Mouse (Mus musculus): Measurements from ENCODE around the gene Myo1h.
A peak's percentile ranks its signal among the peaks of the same experiment; 100 is the strongest.

Gene Myo1h

DNA sequence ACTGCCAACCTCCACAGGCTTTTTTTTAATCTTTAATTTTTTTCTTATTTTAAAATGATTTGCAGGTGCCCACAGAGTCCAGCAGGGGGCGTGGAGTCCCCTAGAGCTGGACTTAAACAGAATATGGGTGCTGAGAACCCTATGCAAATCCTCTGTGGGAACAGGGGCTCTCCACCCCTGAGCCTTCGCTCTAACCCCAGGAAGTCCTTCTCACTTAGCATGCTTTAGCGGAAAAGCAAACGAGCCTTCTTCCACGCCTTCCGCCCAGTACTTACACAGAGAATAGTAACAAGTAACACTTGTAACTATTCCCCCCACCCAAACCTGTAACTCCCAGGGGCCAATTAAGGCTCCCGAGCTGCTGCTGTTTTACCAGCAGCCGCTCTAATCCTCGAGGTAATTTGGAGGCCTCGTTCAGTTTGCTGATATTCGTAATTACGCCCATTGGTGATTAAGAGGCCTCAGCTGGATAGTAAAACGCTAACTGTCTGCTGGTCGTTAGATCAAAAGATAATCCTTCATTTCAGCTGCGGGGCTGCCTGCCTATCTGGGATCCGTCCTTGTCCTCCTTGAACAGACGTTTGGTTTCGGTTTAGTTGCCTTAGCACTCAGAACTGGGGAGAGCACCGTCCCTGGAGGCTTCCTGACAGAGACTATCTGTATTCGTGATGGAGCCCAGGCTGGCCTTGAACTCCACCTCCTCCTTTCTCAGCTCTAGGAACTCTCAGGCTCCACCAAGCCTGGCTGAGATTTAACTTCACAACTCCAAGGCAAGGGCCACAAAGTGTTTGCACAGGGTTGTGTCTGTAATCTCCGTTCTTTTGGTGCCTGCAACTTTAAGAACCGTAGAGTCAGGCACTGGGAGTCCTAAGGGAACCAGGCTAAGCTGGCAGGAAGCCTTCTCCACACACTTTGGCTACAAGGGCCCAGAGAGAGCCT lies 8.0 kb downstream of the Myo1h start:
- no peak for DNase-seq (ENCODE audit: low spot score in 2 of 2)

GRCm38 (mm10) chr5:114298212-114298894 lies 9.4 kb downstream of the Myo1h start:
- DNase-seq (ENCODE audit: low spot score in 2 of 2), result no peak

GRCm38 (mm10) chr5:114299156-114299855 lies 10.3 kb downstream of the Myo1h start:
- DNase-seq (ENCODE audit: low spot score in 2 of 2), result no peak

DNA sequence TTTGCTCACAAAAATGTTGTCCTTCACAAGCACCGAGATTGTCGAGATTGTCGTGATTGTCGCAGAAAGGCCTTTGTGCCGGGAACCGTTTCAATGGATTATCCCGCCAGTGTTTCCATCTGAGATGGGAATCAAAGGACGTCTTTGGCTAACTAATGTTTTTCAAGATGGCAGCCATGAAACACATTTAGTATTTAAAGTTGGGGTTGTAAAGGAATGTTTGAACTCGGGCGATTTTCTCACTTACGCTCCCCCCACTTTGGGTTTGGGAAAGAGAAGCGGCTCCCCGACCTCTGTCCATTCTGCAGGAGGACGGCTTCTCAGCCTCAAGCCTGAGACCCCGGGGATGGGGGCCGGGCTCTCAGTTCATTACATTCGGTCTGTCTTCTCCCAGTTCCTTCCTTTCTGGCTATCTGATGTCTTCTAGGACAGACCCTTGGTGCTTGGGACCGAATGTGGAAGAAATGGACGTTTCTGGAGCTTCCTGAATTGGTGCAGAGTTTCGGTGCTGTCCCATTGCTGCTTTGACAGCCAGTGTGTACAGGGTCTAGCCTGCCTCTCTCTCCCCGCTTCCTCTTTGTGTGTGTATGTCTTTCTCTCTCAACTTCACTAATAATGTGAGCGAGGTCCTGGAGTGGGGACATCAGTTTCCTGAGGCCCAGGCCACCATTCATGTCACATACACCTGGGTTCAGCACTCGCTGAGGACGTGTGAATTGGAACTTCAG lies 11.1 kb downstream of the Myo1h start:
- no peak for DNase-seq (ENCODE audit: low spot score in 2 of 2)

DNA sequence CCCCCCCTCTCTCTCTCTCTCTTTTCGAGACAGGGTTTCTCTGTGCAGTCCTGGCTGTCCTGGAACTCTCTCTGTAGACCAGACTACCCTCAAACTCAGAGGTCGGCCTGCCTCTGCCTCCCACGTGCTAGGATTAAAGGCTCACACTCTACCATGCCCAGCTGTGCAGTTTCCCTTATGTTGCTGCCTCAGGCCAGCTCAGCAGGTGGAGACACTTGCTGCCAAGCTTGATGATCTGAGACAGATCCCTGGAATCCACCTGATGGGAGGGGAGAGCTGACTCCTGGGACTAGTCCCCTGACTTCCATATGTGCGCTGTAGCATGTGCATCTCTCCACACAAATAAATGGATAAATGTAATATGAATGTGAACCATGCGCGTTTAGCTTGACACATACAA lies 14.2 kb downstream of the Myo1h start:
- DNase-seq (ENCODE audit: low spot score in 2 of 2), result no peak

GRCm38 (mm10) chr5:114306496-114306895 lies 17.5 kb downstream of the Myo1h start:
- no peak for DNase-seq (ENCODE audit: low spot score in 2 of 2)

DNA sequence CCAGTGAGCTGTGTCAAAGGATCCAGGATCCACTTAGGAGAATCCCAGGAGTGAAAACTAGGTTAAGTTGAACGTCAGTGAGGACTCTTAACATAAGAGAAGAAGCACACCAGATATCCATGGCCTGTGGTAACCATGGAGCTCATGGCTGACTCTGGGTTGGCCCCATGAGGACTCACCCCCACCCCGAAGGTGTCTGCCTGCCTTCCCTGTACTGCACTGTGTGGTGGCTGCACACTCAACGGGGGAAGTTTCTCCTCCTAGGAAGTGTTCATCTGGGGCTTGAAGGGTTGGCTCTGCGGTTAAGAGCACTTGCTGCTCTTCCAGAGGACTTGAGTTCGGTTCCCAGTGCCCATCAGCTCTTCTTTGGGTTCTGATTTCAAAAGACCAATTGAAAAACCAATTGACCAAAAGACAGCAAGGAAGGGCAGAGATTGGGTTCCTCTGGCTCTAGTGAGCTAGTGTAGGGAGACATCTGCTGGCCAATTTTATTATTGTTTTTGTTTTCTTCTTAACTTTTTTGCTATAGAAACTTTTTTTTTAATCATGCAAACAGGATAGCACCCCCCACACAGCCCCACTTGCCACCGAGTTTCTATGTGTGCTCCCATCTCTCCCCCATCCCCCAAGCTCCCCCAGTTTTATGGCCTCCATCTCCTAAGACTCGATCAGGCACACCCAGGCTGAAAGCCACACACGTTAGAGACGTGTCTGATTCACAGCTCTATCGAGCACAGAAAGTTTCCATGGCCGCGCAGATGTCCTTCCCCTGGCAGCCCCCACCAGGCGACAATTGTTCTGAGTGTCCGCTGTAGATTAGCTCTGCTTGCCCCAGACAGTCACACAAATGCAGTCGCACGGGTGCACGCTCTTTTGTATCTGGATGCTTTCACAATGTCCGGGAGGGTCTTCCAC lies 20.1 kb downstream of the Myo1h start:
- DNase-seq (ENCODE audit: low spot score in 2 of 2), result no peak

GRCm38 (mm10) chr5:114309680-114310036 lies 20.7 kb downstream of the Myo1h start:
- no peak for DNase-seq (ENCODE audit: low spot score in 2 of 2)

GRCm38 (mm10) chr5:114323105-114323790 lies 34.3 kb downstream of the Myo1h start:
- no peak for DNase-seq (ENCODE audit: low spot score in 2 of 2)

DNA sequence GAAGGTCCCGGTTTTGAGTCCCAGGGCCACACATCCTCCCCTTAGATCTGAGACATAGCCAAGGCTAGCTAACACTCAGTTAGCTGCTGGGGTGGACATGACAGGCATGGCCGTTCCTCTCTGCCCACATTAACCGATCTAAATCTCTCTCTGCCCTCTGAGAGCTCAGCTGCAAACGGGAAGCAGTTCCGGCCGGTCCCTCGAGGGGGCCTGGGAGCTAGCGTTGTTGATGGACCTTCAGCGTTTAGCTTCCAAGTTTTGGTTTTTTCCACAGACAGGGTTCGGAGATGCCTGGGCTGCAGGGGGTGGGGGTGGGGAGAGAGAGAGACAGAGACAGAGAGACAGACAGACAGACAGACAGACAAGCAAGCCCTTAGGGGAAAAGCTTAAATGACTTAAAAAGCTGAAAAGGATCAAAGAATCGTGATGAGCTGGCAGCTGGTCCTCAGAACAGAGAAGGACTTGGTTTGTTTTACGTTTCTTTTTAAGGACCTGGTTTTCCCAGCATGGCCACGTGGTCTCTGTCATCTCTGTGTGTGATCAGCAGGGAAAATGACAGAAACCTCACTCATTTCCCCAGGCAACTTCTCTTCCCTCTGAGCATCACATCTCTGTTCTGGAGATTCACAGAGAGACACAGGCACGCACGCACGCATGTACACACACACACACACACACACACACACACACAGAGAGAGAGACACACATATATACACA lies 35.0 kb downstream of the Myo1h start:
- DNase-seq (ENCODE audit: low spot score in 2 of 2), result no peak

DNA sequence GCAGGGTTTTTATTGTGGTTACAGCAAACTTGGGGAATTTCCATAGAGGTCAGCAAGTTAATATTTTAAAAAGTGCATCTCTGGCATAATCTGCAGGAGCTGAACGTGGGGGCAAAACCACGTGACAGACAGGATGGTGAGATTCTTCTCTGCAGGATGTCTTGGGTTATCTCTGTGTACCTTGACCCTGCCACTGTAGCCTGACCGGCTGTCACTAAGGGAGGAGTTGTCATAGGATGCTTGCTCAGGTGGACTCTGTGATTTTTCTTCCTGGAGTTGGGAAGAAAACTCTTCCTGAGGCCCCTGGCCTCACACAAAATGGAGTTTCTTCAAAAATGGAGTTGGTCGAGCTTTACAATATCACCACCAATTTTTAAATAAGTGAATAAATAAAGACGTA lies 54.0 kb downstream of the Myo1h start:
- no peak for DNase-seq (ENCODE audit: low spot score in 2 of 2)

- no peak for DNase-seq (ENCODE audit: low spot score in 2 of 2)
These were observed 54.6 kb downstream of the Myo1h start for GRCm38 (mm10) chr5:114343612-114344011.

DNA sequence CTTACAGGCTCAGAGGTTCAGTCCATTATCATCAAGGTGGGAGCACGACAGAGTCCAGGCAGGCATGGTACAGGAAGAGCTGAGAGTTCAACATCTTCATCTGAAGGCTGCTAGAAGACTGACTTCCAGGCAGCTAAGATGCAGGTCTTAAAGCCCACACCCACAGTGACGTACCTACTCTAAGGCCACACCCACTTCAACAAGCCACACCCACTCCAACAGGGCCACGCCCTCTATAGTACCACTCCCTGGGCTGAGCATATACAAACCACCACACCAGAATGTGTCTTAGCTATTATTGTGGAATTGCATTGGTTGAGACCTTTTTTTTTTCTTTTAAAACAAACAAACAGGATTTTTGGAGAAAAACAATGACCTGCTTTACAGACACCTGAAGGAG lies 56.6 kb downstream of the Myo1h start:
- DNase-seq (ENCODE audit: low spot score in 2 of 2), result no peak

- no peak for DNase-seq (ENCODE audit: low spot score in 2 of 2)
These were observed 58.0 kb downstream of the Myo1h start for GRCm38 (mm10) chr5:114347005-114347404.

DNA sequence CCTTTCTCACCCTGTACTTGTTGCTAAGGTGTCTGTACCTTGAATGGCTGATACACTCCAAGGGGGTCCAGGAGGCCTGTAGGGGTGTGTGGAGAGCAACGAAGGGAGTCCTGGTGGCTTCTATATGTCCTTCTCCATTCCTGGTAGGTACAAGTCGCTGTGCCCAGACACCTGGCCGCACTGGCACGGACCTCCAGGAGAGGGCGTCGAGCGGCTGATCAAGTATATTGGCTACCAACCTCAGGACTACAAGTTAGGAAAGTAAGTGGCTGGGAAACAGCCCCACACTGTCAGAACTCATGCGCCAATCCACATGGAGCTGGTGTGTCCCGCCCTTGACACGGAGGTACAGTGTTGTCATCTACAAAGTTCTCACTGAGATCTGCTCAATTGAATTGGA lies 62.5 kb downstream of the Myo1h start:
- no peak for DNase-seq (ENCODE audit: low spot score in 2 of 2)

- DNase-seq (ENCODE audit: low spot score in 2 of 2), result peak; percentile 60 to 67
These were observed 67.4 kb downstream of the Myo1h start for GRCm38 (mm10) chr5:114356250-114356935.

DNA sequence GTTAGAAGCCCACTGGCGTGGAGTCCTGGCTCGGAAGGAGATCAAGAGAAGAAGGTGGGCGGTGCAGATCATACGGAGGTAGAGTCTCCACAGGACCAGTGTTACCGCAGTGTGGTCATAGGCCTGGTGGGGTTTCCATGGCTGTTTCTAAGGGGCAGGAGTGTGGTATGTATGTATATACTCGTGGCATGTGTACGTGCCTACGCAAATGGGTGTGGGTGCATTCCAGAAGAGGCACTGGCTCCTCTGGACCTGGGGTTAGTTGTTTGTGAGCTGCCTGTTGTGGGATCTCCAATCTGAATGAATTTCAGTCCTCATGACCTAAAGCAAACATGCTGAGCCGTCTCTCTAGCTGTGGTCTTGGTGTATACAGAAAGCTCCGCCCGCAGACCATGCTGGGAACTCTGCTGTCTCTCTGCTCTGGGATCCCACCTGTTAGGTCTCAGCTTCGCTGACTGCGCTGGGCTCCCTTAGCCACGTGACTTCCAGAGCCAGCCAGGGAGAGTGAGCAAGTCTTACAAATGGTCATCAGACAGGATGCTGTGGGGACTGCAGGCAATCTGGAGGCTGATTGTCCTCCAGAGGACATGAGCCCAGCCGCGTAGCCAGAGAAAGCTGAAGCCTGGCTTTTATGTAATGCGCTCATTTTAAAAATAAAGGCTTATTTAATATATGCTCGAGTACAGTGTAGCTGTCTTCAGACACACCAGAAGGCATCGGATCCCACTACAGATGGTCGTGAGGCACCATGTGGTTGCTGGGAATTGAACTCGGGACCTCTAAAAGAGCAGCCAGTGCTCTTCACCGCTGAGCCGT lies 68.2 kb downstream of the Myo1h start:
- DNase-seq (ENCODE audit: low spot score in 2 of 2), result peak in 1 of 2 experiments; percentile 38

- DNase-seq (ENCODE audit: low spot score in 2 of 2), result peak in 1 of 2 experiments; percentile 43
These were observed 69.9 kb downstream of the Myo1h start for GRCm38 (mm10) chr5:114358833-114359232.
